Mouse (Mus musculus) cerebellum, adult 8-10 months (tissue): Measurements from ENCODE around the gene Myo1b.
A peak's percentile ranks its signal among the peaks of the same experiment; 100 is the strongest.

ENCODE experiments used
- DNase-seq: peaks from one replicate; pipeline ENCODE4 v3.0.0; 2022

The Myo1b gene

DNA sequence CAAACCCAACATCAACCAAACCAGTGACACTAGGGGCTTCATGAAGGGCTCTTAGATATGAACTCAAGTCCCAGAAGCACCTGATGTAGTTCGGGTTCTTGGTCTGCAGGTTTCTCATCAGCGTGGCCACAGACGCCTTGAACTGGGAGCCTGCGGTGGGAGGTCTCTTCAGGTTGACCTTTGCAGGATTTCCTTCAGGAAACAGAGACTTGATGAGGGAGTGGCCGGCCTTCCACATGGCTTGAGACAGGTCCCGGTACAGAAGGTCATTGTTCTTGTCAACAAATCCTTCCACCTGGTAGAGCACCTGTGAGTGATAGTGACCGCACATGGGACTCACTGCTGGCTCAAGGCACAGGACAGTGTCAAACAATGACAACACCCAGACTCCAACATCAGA lies 137.6 kb downstream of the Myo1b start:
- no peak for DNase-seq

- no peak for DNase-seq
Measured at GRCm38 (mm10) chr1:51770504-51770871, 145.4 kb downstream of the Myo1b start.

DNA sequence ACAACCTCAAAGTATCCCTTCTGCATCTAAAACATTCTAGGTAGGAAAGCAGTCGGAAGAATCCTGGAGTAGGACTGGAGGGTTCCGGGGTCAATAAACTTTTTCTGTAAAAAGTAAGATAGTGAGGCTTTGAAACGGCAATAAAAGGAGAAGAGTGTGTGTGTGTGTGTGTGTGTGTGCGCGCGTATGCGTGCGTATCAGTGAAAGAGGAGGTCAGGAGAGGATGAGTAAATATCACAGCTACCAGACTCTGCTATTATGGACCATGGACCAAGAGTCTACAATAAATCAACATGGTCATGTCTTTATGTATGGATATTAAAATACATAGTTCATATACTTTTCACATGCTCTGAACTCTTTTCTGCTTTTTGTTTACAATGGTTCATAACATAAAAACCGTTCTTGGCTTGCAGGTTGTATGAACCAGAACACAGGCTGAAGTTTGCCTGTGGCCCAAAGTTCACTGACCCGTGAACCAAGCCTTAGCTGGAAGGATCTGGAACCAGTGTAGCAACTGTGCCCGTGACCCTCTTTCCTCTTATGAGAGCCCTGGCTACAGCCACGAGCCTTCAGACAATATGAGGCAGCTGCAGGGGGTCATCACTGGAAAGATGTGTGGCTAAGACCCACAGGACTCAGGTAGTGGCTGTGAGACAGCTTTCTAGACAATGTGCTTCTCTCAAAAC lies 145.9 kb downstream of the Myo1b start:
- no peak for DNase-seq

- no peak for DNase-seq
Measured at GRCm38 (mm10) chr1:51766271-51766670, 149.6 kb downstream of the Myo1b start.

DNA sequence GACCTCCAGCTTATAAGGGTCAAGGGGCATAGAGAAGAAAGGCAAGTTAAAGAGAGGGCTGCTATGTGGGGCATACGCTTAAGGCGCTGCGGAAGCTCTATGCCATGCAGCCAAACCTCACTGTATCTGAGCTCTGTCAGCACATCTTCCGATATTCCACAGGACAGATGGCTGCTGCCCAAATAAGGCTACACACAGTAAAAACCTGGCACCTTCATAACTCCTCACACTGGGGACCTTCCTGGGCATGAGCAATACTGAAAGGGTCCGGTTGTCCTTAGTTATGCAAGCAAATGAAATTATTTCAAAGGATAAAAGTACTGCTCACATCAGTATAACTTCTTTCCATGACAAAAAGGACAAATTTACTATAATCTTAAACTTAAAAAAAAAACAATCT lies 150.7 kb downstream of the Myo1b start:
- DNase-seq, result peak; percentile 15

DNA sequence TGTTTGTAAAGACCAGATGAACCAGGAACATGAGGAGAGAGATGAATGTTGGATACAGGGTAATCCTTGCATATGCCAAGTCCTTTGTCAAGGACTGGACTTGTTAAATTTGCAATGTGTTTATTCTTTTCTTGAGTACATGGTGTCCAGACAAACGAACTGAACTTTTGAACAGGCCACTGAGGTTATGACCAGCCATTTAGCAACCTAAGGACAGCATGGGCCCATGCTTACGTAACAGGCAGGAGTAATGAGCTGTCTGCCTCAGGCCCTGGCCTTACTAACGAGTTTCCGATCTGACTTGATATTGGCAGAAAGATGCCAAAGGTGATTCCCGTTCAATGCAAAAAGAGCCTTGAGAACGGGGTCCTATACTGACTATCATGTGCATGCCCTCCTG lies 156.2 kb downstream of the Myo1b start:
- no peak for DNase-seq

DNA sequence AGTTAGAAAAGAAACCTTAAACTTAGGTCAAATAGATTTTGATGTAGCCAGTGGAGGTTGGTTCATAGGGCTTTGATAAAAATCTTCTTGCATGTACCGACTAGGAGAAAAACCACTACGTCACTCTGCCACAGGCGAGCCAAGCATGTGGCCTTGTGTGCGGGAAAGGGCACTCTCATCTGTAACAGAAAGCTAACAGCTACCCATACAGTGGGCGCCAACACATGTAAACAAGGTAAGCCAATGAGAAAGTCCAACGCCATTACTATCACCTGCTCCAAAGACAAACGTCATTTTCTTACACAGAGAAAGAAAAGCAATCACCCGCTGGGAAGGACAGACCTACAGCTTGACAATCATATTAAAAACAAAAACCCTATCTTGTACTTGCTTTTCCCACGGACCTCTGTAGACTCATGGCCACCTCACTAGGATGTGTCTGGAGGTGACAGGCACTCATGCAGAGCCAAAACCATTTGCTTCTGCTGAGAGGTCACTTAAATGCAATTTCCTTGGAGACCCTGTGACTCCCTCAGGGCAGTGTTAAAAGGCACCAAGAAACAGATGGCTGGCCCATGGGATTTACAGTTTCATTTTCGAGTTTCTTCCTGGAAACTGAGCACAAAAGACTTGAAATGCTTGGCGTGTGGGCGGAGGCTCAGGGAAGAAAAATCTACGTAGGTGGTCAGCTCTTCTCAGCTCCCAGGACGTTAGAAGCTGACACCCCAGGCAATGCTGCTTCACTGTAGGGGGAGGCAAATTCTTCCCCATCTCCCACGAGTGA lies 157.4 kb downstream of the Myo1b start:
- no peak for DNase-seq

DNA sequence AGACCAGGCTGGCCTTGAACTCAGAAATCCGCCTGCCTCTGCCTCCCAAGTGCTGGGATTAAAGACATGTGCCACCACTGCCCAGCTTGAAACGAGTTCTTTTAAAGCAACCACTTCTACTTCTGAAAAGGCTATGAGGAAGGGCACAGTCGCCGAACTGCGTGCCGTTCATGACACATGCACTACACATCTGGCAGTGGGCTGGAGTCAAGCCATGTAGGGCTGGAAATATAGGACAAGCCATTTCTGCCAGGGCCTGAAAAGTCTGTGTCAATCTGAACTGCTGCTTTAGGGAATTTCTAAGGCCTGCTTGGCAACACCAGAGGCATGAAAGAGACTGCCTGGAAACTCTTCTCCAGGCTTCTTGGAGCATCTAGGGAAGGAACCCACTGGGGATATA lies 162.2 kb downstream of the Myo1b start:
- DNase-seq, result no peak

DNA sequence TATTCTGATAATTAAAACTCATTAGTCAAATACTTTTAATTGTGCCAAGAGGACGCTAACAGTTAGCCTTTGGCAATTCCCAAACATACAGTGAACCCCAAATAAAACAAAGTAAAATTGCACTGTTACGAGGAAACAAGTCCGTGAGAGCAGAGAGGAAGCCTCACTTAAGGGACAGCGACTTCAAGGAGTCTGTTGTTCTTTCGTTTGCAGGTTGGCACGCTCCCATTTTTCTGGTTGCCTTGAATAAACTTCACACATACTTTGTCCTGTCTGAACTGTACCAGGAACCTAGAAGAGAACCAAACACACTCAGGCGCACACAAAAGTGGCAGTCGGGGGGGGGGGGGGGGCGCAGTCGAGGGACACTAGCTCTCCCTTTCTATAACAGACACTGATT lies 164.9 kb downstream of the Myo1b start:
- DNase-seq, result no peak

- no peak for DNase-seq
Measured at GRCm38 (mm10) chr1:51748306-51748705, 167.6 kb downstream of the Myo1b start.

DNA sequence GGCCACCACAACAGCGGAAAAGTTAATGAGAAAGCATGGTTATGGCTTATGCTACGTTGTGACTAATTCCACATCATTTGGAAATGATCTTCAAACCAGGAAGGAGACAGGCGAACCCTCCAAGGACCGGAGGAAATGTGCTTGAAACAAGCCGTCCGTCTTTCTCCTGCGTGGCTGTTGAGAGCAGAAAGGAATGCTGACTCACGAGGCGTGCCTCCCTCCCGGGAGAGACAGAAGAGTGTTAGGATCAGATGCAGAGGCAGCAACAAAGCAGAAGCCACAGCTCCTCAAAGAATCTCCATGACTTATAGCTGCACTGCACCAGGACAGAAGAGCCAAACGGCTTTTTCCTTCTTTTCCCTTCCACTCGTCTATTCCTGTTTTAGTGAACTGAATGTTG lies 168.4 kb downstream of the Myo1b start:
- no peak for DNase-seq

DNA sequence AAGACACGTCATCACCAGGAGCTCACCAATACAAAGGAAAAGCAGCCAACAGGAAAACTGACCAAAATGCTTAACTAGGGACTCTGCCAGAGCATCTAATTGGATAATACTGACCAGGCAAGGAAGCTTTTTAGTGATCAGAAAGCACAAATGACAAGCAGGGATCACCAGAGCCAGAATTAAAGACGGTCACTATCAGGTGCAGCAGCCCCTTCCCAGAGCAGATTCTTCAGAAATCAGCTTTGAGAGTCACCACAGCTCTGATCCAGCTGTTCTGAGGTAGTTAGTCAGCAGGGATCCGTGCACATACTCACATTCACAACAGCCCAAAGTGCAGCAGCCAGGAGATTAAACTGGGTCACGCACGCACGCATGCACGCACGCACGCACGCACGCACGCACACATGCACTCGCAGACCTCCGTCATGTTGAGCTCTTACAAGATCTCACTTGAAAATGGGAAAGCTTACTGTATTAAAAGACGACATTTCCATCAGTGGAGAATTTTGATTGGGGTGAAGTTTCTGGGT lies 169.1 kb downstream of the Myo1b start:
- DNase-seq, result no peak

GRCm38 (mm10) chr1:51743756-51744425 lies 172.0 kb downstream of the Myo1b start:
- no peak for DNase-seq

GRCm38 (mm10) chr1:51742586-51742985 lies 173.3 kb downstream of the Myo1b start:
- no peak for DNase-seq

GRCm38 (mm10) chr1:51740626-51741231 lies 175.1 kb downstream of the Myo1b start:
- DNase-seq, result no peak

- no peak for DNase-seq
Measured at GRCm38 (mm10) chr1:51739252-51739852, 176.5 kb downstream of the Myo1b start.

- DNase-seq, result no peak
Measured at GRCm38 (mm10) chr1:51736822-51737221, 179.0 kb downstream of the Myo1b start.

GRCm38 (mm10) chr1:51734721-51735120 lies 181.2 kb downstream of the Myo1b start:
- no peak for DNase-seq

DNA sequence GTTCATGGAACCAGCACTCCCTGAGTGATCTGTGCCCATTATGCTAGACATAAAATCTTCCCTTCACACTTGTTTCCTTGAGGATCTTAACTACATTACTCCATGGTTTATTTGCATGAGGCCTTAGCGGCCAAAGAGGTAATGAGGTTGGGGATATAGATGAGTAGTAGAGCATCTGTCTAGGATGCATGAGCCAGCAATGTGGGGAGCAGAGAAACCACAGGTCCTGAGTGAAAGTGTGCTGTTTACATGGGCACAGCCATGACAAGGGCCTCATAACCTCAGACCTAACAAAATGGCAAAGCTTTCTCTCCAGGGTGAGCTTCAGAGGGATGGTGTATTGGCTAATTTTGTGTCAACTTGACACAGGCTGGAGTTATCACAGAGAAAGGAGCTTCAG lies 186.5 kb downstream of the Myo1b start:
- no peak for DNase-seq

- DNase-seq, result no peak
Measured at GRCm38 (mm10) chr1:51728816-51729215, 187.1 kb downstream of the Myo1b start.

DNA sequence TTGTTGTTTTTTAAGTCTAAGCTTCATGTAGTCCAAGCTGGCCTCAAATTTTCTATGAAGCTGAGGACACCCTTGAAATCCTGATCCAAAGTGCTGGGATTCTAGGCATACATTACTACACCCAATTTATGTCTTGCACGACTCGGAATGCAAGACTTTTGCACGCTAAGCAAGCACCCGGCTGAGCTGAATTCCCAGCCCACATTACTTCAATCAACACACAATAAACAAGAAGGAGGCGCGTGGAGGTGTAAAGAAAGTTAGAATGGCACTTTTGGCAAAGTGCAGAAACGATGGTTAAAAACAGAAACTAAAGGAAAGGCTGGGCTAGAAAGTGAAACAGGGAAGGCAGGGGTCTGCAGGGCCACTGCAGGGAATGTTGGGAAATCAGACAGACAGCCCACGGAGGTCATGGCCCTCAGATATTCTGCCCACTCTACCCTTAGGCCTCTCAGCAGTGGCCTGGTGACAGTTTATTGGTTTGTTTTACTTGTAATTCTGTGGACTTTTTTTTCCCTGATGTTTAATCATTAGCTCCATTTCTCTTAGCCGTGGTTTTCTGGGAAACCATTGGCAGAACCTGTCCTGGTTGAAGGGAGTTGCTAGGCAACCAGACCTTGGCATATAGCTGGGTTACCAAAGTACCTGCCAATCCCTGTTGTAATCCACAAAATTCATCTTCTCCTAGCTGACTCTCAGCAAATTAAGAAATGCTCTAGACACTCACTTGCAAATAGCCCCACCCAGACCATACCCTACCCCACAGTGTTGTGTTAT lies 195.8 kb downstream of the Myo1b start:
- DNase-seq, result no peak

GRCm38 (mm10) chr1:51710831-51711230 lies 205.0 kb downstream of the Myo1b start:
- no peak for DNase-seq
